Mouse (Mus musculus): Measurements from ENCODE around the gene Sorl1. TPM values are rescaled to one million over a fixed set of nuclear protein-coding genes. Genes with fewer than 3 reads are reported as not detected.

Gene Sorl1
- polyA plus RNA-seq, 1 experiment from 2014 or later: 8.8 TPM

- 97% methylated on average over 3 of the region's 3 CpGs for WGBS
- H3K9me3 ChIP-seq (ENCODE audit: control insufficient read depth, low read length): no peaks in the 10 kb centered on the region
- no peaks in the 10 kb centered on the region for H3K4me1 ChIP-seq (ENCODE audit: control insufficient read depth, insufficient read depth, low read length)
- H3K9ac ChIP-seq (replicated peaks; ENCODE audit: low read length): no peak overlapping the region
- ATAC-seq (ENCODE audit: low FRiP score, low TSS enrichment) (no peak), DNase-seq (no peak)
- H3K4me2 ChIP-seq (ENCODE audit: low read length): no peak overlapping the region
- no peak overlapping the region for H3K4me3 ChIP-seq (replicated peaks; ENCODE audit: low read depth, low read length)
- H3K36me3 ChIP-seq (ENCODE audit: control insufficient read depth, insufficient read depth, low read length): 0 out of 2 replicates have a peak, but pooled peaks cover 3% of the 10 kb centered on the region
- H3K27ac ChIP-seq (replicated peaks; ENCODE audit: low read depth, low read length): no peak overlapping the region
- no peaks in the 10 kb centered on the region for H3K27me3 ChIP-seq (ENCODE audit: control insufficient read depth, insufficient read depth, low read length)
These were observed 140.8 kb downstream of the Sorl1 start for GRCm38 (mm10) chr9:41983286-41983685.

GRCm38 (mm10) chr9:41982760-41983159 is 141.3 kb downstream of the Sorl1 start:
- Histone ChIP-seq H3K36me3 (ENCODE audit: control insufficient read depth, insufficient read depth, low read length) (peaks cover 3% of the 10 kb centered on the region), H3K9me3 (ENCODE audit: control insufficient read depth, low read length) (no peaks in the 10 kb centered on the region), H3K4me2 (ENCODE audit: low read length) (no peak overlapping the region), H3K9ac (replicated peaks; ENCODE audit: low read length) (no peak overlapping the region), H3K4me3 (replicated peaks; ENCODE audit: low read depth, low read length) (no peak overlapping the region), H3K4me1 (ENCODE audit: control insufficient read depth, insufficient read depth, low read length) (no peaks in the 10 kb centered on the region), H3K27me3 (ENCODE audit: control insufficient read depth, insufficient read depth, low read length) (no peaks in the 10 kb centered on the region), H3K27ac (replicated peaks; ENCODE audit: low read depth, low read length) (no peak overlapping the region)
- ATAC-seq (ENCODE audit: low FRiP score, low TSS enrichment) (no peak), DNase-seq (no peak)
- WGBS: 65% methylated on average over 2 of the region's 2 CpGs

GRCm38 (mm10) chr9:41982023-41982422 is 142.1 kb downstream of the Sorl1 start:
- DNase-seq (no peak), ATAC-seq (ENCODE audit: low FRiP score, low TSS enrichment) (no peak)
- H3K9ac ChIP-seq (replicated peaks; ENCODE audit: low read length): no peak overlapping the region
- no peak overlapping the region for H3K4me3 ChIP-seq (replicated peaks; ENCODE audit: low read depth, low read length)
- no peaks in the 10 kb centered on the region for H3K27me3 ChIP-seq (ENCODE audit: control insufficient read depth, insufficient read depth, low read length)
- H3K4me2 ChIP-seq (ENCODE audit: low read length): no peak overlapping the region
- no peaks in the 10 kb centered on the region for H3K9me3 ChIP-seq (ENCODE audit: control insufficient read depth, low read length)
- no peaks in the 10 kb centered on the region for H3K4me1 ChIP-seq (ENCODE audit: control insufficient read depth, insufficient read depth, low read length)
- WGBS: 80% methylated on average over 9 of the region's 9 CpGs
- H3K36me3 ChIP-seq (ENCODE audit: control insufficient read depth, insufficient read depth, low read length): peaks cover 8% of the 10 kb centered on the region
- no peak overlapping the region for H3K27ac ChIP-seq (replicated peaks; ENCODE audit: low read depth, low read length)

GRCm38 (mm10) chr9:41981306-41981705 is 142.8 kb downstream of the Sorl1 start:
- H3K9ac ChIP-seq (replicated peaks; ENCODE audit: low read length): no peak overlapping the region
- WGBS: 91% methylated on average over 4 of the region's 4 CpGs
- no peak for ATAC-seq (ENCODE audit: low FRiP score, low TSS enrichment)
- no peak overlapping the region for H3K27ac ChIP-seq (replicated peaks; ENCODE audit: low read depth, low read length)
- H3K36me3 ChIP-seq (ENCODE audit: control insufficient read depth, insufficient read depth, low read length): peaks cover 12% of the 10 kb centered on the region
- H3K4me1 ChIP-seq (ENCODE audit: control insufficient read depth, insufficient read depth, low read length): no peaks in the 10 kb centered on the region
- H3K27me3 ChIP-seq (ENCODE audit: control insufficient read depth, insufficient read depth, low read length): no peaks in the 10 kb centered on the region
- H3K9me3 ChIP-seq (ENCODE audit: control insufficient read depth, low read length): no peaks in the 10 kb centered on the region
- H3K4me3 ChIP-seq (replicated peaks; ENCODE audit: low read depth, low read length): no peak overlapping the region
- DNase-seq: no peak
- H3K4me2 ChIP-seq (ENCODE audit: low read length): no peak overlapping the region

GRCm38 (mm10) chr9:41980796-41981195 is 143.3 kb downstream of the Sorl1 start:
- DNase-seq (no peak), ATAC-seq (ENCODE audit: low FRiP score, low TSS enrichment) (no peak)
- no peak overlapping the region for H3K4me2 ChIP-seq (ENCODE audit: low read length)
- H3K9me3 ChIP-seq (ENCODE audit: control insufficient read depth, low read length): no peaks in the 10 kb centered on the region
- no peak overlapping the region for H3K4me3 ChIP-seq (replicated peaks; ENCODE audit: low read depth, low read length)
- no peaks in the 10 kb centered on the region for H3K27me3 ChIP-seq (ENCODE audit: control insufficient read depth, insufficient read depth, low read length)
- 91% methylated on average over 5 of the region's 5 CpGs for WGBS
- H3K27ac ChIP-seq (replicated peaks; ENCODE audit: low read depth, low read length): no peak overlapping the region
- H3K9ac ChIP-seq (replicated peaks; ENCODE audit: low read length): no peak overlapping the region
- H3K4me1 ChIP-seq (ENCODE audit: control insufficient read depth, insufficient read depth, low read length): no peaks in the 10 kb centered on the region
- peaks cover 15% of the 10 kb centered on the region for H3K36me3 ChIP-seq (ENCODE audit: control insufficient read depth, insufficient read depth, low read length)

- WGBS: 93% methylated on average over 6 of the region's 6 CpGs
These were observed 145.7 kb downstream of the Sorl1 start for GRCm38 (mm10) chr9:41978366-41978765.

GRCm38 (mm10) chr9:41975968-41976367 is 148.1 kb downstream of the Sorl1 start:
- ATAC-seq (ENCODE audit: low FRiP score, low TSS enrichment) (no peak), DNase-seq (no peak)
- Histone ChIP-seq H3K4me3 (replicated peaks; ENCODE audit: low read depth, low read length) (no peak overlapping the region), H3K4me2 (ENCODE audit: low read length) (no peak overlapping the region), H3K4me1 (ENCODE audit: control insufficient read depth, insufficient read depth, low read length) (no peaks in the 10 kb centered on the region), H3K9me3 (ENCODE audit: control insufficient read depth, low read length) (no peaks in the 10 kb centered on the region), H3K27ac (replicated peaks; ENCODE audit: low read depth, low read length) (no peak overlapping the region), H3K27me3 (ENCODE audit: control insufficient read depth, insufficient read depth, low read length) (no peaks in the 10 kb centered on the region), H3K36me3 (ENCODE audit: control insufficient read depth, insufficient read depth, low read length) (peaks cover 15% of the 10 kb centered on the region), H3K9ac (replicated peaks; ENCODE audit: low read length) (no peak overlapping the region)
- WGBS: 91% methylated on average over 15 of the region's 15 CpGs

More at GRCm38 (mm10) chr9:41978366-41978765, 145.7 kb downstream of the Sorl1 start:
- Histone ChIP-seq H3K4me3 (replicated peaks; ENCODE audit: low read depth, low read length) (no peak overlapping the region), H3K27me3 (ENCODE audit: control insufficient read depth, insufficient read depth, low read length) (no peaks in the 10 kb centered on the region), H3K9ac (replicated peaks; ENCODE audit: low read length) (no peak overlapping the region), H3K27ac (replicated peaks; ENCODE audit: low read depth, low read length) (no peak overlapping the region), H3K4me2 (ENCODE audit: low read length) (no peak overlapping the region), H3K4me1 (ENCODE audit: control insufficient read depth, insufficient read depth, low read length) (no peaks in the 10 kb centered on the region), H3K9me3 (ENCODE audit: control insufficient read depth, low read length) (no peaks in the 10 kb centered on the region), H3K36me3 (ENCODE audit: control insufficient read depth, insufficient read depth, low read length) (peaks cover 15% of the 10 kb centered on the region)
- ATAC-seq (ENCODE audit: low FRiP score, low TSS enrichment) (no peak), DNase-seq (no peak)

- DNase-seq: no peak
- Histone ChIP-seq H3K4me2 (ENCODE audit: low read length) (no peak overlapping the region), H3K27me3 (ENCODE audit: control insufficient read depth, insufficient read depth, low read length) (no peaks in the 10 kb centered on the region), H3K27ac (replicated peaks; ENCODE audit: low read depth, low read length) (no peak overlapping the region), H3K4me3 (replicated peaks; ENCODE audit: low read depth, low read length) (no peak overlapping the region), H3K36me3 (ENCODE audit: control insufficient read depth, insufficient read depth, low read length) (peaks cover 15% of the 10 kb centered on the region), H3K9me3 (ENCODE audit: control insufficient read depth, low read length) (no peaks in the 10 kb centered on the region), H3K4me1 (ENCODE audit: control insufficient read depth, insufficient read depth, low read length) (no peaks in the 10 kb centered on the region), H3K9ac (replicated peaks; ENCODE audit: low read length) (no peak overlapping the region)
- WGBS: 64% methylated on average over 3 of the region's 3 CpGs
- no peak for ATAC-seq (ENCODE audit: low FRiP score, low TSS enrichment)
These were observed 149.4 kb downstream of the Sorl1 start for GRCm38 (mm10) chr9:41974661-41975060.

- WGBS: 69% methylated on average over 25 of the region's 25 CpGs
- H3K27ac ChIP-seq (replicated peaks; ENCODE audit: low read depth, low read length): no peak overlapping the region
These were observed 150.1 kb downstream of the Sorl1 start for GRCm38 (mm10) chr9:41973775-41974657.

More at GRCm38 (mm10) chr9:41973775-41974657, 150.1 kb downstream of the Sorl1 start:
- Histone ChIP-seq H3K9me3 (ENCODE audit: control insufficient read depth, low read length) (no peaks in the 10 kb centered on the region), H3K4me3 (replicated peaks; ENCODE audit: low read depth, low read length) (no peak overlapping the region), H3K36me3 (ENCODE audit: control insufficient read depth, insufficient read depth, low read length) (peaks cover 19% of the 10 kb centered on the region), H3K4me1 (ENCODE audit: control insufficient read depth, insufficient read depth, low read length) (no peaks in the 10 kb centered on the region), H3K9ac (replicated peaks; ENCODE audit: low read length) (no peak overlapping the region), H3K4me2 (ENCODE audit: low read length) (no peak overlapping the region), H3K27me3 (ENCODE audit: control insufficient read depth, insufficient read depth, low read length) (no peaks in the 10 kb centered on the region)
- ATAC-seq (ENCODE audit: low FRiP score, low TSS enrichment) (peak; percentile 74; the same call in 1 of the 2 replicates), DNase-seq (peak; percentile 90)
